Mouse (Mus musculus) regulatory T cell (primary cell): ENCODE measurements around the gene Mpp2.

Experiments used
- in situ Hi-C: fragments of 300-600 bp; cut with MboI, MseI; formaldehyde crosslinking; loops from one replicate; pipeline ENCODE4 v1.15.1; 2025; ENCODE audit warnings: high pct_unique_total_duplicates

Mpp2 gene

DNA sequence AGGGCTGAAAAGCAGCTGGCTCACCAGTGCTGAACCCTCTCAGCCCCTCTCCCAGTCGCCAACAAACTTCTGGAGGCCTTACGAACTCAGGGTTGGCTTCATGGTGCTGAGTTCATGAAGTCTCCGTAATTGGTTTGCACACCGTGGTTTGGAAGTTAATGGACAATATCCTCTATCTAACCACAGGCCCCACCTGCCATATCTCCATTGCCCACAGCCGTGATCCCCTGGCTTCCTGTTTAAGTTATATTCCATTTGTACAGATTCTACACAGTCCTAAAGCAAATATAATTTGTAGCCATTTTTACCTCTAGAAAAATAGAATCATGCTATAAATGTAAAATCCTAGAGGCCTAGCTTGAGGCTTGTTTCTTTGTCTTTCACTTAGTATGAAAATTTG is 15.6 kb downstream of the Mpp2 start:
- in situ Hi-C loops = no loop called here

DNA sequence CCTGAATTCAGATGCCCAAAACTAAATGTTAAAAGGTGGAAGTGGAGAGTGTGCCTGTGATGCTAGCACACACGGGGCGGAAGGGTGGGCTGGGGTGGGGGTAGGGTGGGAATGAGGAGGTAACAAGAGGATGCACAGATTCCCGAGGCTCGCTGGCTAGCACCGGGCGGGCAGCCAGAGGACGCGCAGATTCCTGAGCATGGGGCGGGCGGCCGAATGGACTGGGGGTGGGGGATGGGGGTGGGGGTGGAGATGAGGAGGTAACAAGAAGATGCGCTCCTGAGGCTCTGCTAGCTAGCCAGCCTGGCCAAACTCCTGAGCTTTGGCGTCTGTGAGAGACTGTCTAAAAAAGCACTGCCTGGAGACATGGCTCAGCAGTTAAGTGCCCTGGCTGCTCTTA is 17.9 kb downstream of the Mpp2 start:
- in situ Hi-C loops = no loop called here

DNA sequence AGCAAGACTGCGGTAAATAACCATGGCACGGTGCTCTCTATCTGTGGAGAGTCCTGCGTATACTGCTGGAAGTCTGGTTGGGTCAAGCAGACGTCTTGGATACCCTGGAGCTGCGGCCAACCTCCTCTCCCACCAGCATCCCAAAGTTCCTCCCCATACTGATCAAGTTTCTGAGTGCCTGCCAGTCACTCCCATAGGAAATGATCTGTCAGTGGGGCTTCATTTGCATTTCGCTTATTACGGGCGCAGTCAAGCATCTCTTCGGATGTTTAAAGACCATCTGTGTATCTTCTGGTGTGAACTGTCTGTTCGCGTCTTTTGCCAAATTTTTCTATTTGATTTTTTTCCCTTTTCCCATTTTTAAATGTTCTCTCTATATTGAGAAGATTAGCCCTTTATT is 18.7 kb downstream of the Mpp2 start:
- in situ Hi-C loops = loop anchor here (5.0 kb wide), 1 partner anchor 68 kb away; no protein-coding TSS in a partner anchor

DNA sequence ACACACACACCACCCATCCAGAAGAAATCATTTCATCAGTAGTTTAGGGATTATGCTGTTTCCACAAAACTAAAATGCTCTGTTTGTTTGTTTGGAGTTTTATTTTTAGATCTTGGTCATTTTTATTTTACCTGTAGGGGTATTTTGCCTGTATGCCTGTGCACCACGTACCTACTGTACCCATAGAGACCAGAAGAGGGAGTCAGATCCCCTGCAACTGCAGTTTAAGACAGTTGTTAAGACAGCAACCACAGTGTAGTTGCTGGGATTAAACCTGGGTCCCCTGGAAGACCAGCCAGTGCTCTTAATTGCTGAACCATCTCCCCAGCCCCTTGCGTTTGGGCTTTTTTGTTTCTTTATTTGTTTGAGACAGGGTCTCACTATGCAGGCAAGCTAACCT is 19.3 kb downstream of the Mpp2 start:
- in situ Hi-C loops = loop anchor here (5.0 kb wide), 1 partner anchor 68 kb away; no protein-coding TSS in a partner anchor

DNA sequence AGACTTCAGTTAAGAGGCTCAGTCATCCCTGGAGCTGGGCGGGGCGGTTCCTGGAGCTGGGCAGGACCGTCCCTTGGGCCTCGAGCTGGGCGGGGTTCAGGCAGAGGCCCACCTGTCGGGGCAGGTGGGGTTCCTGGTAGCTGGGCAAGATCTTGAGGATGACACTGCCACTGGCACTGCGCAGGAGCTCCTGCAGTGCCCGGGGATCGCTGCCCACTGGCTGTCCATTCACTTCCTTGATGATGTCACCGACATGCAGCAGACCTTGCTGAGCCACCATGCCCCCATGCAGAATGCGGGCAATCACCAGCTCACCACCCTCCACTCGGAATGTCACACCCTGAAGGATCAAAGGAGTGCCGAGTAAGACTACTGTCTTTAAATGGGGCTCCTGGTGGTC is 25.2 kb downstream of the Mpp2 start:
- in situ Hi-C loops = no loop called here

DNA sequence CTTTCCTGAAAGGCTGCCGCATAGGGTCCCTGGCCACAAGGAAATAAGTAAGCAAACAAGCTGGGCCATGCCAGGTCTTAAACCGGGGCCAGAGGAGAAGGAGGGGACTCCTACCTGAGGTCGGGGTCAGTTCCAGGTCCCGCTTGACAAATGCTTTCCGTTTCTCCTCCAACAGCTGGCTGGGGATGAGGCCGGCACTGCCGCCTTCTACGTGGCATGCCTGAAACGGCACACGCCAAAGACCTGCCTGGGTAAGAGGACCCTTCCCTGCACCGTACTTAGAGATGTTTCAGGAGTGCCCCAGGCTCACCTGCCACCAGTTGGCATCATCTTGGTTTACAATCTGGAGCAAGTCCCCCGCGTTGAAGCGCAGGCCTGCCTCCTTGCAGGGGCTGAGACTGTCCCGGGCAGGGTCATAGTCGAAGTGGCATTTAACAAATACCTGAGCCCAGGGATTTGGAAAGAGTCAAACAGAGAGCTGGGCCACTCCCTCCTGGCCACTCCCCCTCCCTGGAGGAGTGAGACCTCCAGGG is 26.3 kb downstream of the Mpp2 start:
- in situ Hi-C loops = no loop called here

DNA sequence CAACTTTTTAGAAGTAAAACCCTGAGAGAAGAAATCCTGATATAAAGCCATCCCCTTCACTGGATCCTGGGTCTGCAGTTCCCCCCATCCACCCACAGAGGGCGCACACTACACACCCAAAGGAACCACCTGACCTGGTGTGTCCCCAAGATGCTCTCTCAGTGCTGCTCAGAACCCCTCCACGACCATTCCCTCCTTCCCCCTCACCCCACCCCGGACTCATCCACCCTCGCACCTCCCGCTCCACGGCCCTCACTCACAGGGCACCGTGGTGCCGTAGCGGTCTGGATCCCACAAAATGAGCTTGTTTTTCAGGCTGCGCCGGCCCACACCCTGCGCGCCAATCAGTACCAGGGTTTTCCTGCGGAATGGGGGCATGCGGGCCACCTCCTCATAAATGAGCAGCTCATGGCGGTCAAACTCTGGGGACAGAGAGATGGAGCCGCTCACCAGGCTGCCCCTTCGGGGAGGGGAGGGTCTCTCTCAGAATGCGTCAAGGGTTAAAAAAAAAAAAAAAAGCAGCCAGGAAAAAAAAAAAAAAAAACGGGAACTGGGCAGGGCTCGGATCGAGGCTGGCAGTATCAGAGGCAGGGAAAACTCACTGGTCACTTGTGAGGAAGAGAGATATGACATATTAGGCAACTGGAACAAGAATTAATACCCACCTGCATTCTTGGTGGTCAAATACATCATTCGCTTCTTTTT is 26.9 kb downstream of the Mpp2 start:
- in situ Hi-C loops = no loop called here

DNA sequence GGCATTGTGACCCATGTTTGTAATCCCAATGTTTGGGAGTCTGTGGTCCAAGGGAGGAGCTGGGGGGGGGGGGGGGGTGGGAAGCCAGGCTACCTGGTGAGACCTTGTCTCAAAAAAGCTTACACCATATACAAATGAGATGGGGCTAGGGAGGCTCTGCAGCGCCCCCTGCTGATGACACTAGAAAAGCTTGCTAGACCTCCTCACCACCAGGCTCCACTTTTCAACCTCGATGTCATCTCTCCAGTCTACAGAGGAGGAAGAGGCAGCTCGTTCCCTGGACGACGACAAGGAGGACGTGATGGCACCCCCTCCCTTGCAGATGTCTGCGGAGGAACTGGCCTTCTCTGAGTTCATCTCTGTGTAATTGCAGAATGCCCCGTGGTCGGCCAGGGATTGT is 34.5 kb downstream of the Mpp2 start:
- in situ Hi-C loops = no loop called here

DNA sequence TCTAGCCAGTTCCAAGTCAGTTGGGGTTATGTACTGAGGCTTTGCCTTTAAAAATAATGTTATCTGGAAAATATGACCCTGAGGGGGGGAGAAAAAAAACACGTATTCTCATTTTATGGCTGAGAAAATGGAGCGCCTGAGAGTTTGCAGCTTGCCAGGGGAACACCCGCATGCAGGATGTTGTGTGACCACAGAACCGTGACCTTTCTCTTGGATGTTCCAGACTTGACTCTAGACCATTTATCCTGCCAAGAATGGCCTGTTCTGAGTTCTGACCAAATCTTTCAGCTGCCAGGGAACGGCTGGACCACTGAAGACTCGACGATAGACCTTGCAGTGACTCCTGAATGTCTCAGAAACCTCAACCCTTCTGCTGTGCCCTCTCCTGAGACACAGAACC is 35.1 kb downstream of the Mpp2 start:
- in situ Hi-C loops = no loop called here

DNA sequence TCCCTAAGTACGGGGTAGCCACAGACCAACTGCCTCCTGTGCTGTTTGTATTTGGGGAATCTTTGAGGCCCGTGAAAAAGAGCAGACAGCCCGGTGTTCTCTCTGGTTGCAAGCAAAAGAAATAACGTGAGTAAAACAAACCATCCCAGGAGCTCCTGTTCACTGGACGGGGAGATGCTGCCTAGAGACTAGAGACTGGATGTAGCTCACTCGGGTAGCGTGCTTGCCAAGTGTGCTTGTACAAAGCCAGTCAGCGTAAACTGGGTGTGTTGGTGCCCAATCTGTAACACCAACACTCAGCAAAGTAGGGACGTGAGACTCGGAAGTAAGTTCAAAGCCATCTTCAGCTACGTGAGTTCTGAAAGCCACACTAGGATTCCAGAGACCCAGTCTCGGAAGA is 35.6 kb downstream of the Mpp2 start:
- in situ Hi-C loops = no loop called here

DNA sequence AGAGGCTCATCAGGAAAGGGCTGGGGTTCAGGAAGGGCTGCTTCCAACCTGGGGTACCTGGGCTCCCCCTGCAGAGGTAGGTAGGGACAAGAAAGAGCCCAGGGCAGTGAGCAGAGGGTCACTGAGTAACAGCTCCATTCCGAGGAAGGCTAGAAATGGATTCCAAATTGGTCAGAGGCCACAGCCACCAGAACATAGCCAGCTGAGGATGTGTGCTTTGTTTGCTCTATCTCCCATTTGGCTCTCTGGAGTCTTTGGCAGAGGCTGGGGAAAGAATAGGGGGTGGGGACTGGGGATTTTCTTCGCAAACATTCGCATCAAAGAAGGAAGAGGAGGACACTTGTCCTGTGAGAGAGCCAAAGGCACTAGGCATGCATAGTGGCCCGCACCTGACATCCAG is 36.4 kb downstream of the Mpp2 start:
- in situ Hi-C loops = no loop called here

DNA sequence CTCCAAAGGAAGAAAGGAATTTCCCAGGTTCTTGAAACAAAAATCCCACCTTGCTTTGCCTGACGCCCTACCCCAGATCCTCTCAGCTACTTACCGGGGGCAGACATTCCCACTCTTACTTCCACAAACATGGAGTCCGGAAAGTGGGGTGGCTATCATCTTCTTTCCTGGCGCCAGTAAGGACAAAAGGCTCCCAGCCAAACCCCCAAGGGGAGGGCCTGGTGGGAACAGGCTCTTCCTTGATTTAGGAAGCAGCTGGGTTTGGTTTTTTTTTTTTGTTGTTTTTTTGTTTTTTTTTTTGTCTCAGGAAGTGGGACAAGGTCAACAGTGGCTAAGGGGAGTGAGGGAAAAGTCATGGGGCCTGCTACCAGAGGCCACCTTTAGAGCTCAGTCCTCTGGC is 36.8 kb downstream of the Mpp2 start:
- in situ Hi-C loops = no loop called here

DNA sequence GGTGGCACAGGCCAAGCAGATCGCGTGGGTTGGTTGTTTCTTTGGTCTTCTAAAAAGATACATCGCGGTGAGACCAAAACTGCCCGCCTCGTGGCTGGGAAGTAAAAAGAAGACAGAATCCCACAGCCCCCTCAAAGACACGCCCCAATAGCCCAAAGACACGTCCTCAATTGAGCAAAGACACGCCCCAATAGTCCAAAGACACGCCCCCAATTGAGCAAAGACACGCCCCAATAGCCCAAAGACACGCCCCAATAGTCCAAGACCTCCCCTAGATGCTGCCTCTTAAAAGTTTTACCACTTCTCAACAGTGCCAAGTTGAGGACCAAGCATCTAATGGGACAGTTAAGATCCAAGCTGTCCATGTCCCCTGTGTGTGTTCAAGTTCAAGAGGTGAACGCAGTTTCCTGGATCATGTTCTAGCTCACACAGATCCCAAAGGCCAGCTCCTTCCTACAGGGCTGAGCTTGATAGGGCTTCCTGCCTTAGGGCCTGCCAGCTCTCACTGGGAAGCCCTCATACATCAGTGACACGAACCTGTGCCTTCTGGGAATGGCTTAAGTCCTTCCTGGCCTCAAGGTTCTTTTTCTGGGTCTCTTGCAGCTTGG is 38.3 kb downstream of the Mpp2 start:
- in situ Hi-C loops = no loop called here

DNA sequence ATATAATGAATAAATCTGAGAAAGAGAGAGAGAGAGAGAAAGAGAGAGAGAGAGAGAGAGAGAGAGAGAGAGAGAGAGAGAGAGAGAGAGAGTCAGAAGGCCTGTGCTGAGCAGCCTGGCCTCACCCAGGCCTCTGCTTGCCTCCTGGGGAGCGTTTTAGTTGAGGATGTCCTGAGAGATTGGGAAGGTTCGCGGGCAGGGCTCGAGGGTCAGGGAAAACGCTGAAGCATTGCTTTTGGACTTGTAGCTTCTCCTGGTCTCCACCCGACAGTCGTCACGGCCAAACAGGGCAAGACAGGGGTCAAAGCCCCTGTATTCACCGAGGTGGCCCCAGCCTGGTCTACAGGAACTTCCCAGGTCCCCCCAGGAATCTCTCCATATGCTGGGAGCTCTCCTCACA is 41.7 kb downstream of the Mpp2 start:
- in situ Hi-C loops = no loop called here

DNA sequence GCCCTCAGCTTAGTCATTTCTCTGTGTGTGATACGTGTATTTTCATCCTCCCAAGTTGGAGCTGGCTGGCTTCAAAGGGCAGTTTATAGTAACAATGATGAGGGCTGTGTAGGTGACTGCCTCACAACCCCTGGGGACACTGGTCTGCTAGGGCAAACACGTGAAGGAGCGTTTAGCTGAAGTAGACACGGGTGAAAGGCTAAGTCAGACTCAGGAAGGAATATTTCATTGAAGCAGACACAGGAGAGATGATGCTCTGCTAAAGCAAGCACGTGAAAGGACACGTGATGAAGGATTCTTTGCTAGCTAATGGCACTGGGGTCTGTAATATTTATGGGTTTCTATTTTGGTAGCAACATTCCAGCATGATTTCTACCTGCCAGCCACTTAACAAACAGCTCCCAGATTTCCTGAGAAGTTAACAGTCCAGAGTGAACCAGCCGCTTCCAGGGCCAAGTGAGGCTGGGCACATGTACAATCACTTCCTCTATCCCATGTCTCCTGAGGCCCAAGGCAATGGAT is 43.6 kb downstream of the Mpp2 start:
- in situ Hi-C loops = no loop called here

DNA sequence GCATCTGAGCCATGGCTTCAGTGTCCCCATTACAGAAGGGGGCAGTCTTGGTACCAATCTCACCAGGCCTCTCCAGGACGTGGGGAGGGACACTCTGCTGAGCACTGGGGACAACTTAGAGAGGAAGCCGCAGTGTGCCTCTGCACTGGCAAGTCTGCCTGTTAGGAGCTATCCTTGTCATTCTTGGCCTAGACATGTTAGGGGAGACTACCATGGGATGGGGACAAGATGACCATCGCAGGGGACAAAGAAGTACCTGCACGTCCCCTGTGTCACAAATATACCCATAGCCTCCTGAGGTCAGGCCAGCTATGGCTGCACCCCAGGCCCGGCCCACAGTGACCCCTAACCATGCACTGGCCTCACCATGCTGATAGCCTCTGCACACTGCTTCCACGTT is 44.9 kb downstream of the Mpp2 start:
- in situ Hi-C loops = no loop called here

DNA sequence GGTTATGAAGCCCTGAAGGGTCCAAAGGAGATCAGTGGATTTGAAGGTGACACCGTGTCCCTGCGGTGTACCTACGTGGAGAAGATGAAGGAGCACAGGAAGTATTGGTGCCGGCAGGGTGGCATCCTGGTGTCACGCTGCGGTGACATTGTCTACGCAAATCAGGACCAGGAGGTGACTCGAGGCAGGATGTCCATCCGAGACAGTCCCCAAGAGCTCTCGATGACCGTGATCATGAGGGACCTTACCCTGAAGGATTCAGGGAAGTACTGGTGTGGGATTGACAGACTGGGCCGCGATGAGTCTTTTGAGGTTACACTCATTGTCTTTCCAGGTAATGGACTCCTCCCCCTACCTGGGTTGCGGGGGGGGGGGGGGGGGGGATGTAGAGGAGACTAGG is 45.3 kb downstream of the Mpp2 start:
- in situ Hi-C loops = no loop called here

DNA sequence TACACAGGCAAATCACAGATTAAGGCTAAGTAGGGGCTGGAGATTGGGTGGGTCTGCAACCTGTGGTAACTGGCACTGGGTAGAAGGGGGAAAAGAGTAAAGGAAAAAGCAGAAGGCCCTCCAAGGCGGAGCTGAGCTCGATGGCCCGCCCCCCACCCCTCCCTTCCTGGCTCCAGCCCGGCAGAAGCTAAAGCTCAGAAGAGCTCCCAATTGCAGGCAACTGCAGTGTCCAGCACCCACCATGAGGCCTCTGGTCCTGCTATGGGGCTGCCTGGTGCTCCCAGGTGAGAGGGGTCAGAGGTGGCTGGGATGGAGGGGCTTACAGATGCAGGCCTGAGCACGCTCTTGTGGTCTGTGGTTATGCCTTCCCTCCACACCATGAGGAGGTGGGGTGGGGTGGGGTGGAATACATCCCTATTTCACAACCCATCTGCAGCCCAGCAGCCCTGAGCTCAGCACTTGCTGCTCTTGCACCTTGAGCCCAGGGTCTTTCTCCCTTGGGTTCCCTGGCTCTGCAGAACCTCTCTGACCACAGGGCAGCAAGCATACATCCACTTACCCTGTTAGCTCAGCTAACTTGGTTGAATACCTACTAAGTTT is 46.9 kb downstream of the Mpp2 start, which contains the start of gene Cd300lg:
Gene Cd300lg, plus strand, starts transcription at position 160 of the 600 bp plus-strand sequence.
- in situ Hi-C loops = no loop called here

DNA sequence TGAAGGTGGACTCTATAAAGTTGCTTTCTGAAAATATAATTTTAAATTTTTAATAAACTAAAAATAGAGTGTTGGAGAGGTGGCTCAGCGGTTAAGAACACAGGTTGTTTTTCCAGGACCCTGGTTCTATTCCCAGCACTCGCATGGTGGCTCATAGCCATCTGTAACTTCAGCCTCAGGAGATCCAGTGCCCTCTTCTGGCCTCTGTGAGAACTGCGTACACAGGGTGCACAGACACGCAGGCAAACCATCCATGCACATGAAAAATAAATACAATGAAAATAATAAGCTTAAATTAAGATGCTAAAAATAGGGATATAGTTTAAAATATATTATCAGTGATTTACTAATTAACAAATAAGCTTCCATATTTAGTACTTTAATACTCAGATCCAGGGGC is 47.7 kb downstream of the Mpp2 start:
- in situ Hi-C loops = no loop called here

DNA sequence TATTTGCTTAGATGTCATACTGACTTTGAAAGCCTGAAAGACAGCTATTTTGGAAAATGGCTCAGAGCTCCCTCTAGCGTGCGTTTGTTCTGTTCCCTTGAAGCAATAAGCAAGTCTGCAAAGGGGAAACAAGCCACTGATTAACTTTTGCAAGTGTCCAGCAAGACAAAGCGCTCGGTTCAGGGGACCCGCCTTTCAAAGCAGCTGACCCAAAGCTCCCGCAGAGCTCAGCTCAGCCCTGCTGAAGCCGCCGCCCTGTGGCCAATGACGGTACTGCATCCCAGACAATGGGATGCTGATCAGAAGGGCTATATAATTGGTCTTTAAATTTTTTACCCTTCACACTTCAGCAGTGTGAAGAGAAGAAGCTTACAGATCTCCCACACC is 48.2 kb downstream of the Mpp2 start:
- in situ Hi-C loops = no loop called here

DNA sequence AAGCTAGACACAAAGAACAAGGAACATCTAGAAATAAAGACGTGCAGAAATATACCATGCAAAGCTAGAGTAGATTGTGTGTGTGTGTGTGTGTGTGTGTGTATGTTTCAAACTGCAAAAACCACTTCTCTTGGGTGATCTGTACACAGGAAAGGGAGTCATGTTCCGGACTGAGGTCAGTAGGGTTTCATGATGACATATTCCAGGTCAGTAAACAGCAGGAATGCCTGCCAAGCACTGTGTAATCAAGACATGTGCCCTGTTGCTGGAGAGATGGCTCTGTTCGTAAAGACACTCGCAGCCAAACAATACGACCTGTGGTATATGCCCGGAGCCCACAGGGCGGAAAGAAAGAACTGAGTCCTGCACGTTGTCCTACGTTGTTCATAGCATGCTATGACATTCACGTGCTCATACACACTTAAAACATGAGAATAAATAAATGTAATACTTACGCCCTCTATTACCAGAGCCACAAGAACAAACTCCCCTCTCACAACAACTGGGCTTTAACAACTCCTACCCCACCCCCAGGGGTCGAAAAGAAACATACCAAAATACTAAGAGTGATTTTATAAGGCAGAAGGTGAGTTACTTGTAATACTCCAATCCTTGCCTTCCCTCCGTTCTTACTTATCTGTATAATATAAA is 48.7 kb downstream of the Mpp2 start:
- in situ Hi-C loops = loop anchor here (5.0 kb wide), 1 partner anchor 542 kb away; no protein-coding TSS in a partner anchor

DNA sequence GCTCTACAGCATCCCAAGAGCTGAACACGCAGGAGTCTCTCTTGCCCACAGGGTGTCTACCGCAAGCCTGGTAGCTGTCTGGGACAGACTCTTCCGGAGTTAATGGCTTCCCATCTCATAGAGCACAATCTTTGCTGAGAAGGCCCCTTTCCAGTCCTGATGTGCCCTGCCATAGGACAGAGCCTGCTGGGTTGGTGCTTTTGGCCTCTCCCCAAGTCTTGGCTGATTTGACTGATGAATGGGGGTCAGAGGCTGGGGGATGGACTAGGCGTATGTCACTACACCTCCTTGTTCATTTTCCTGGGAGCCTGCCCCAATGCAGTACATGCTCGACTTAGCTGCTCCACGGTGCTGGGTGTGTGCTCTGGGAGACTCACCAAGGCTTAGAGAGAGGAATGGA is 50.5 kb downstream of the Mpp2 start:
- in situ Hi-C loops = loop anchor here (5.0 kb wide), 1 partner anchor 540 kb away; no protein-coding TSS in a partner anchor
